Mouse (Mus musculus) lung, adult 2 months (tissue): ENCODE measurements around the gene Ntsr2.

Experiments
- CTCF ChIP-seq: fragments of 200-500 bp; IDR thresholded peaks from 2 replicates; pipeline ENCODE4 v1.5.1; 2011; ENCODE audit warnings: mild to moderate bottlenecking, low read length, control low read depth; ENCODE audit not compliant: insufficient read depth
- POLR2A ChIP-seq: fragments of 200-500 bp; IDR thresholded peaks from 2 replicates; pipeline ENCODE4 v1.6.1; 2011; ENCODE audit warnings: low read depth, mild to moderate bottlenecking, control low read depth, low read length, borderline replicate concordance; ENCODE audit errors: extremely low read depth

GRCm38 (mm10) chr12:16698691-16699090, 45.5 kb downstream of the Ntsr2 start:
- TF ChIP-seq POLR2A (no peak), CTCF (no peak)
